Mouse (Mus musculus): ENCODE measurements around the gene Nkrf.

DNA sequence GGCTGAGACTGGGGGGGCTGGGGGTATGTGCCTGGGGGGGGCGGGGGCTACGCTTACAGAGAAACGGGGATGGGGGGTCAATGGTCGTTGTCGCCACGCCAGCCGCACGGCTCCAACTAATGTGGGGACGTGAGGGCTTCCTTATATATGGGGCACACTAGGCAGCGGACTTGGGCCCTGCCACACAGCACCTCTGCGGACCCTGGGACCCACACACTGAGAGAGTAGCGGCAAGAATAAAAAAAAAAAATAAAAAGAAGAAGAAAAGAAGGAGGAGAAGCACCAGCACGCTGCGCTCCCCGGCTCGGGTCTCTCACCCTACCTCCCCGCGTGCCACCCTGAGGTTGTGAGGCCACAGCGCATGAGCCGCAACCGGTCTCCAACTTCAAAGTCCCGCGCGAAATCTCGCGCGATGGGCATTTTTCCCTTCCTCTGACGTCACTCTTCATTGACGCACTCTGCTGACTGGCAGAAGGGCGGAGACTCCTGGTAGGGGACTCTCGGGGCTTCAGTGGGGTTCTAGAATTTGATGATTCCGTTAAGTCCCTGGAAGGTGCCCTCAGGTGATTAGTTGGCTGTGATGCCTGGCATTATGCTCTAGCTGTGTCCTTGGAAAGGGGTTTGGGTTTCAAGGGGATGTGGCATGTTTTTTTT is 543 bp upstream of the Nkrf start:
- TF ChIP-seq CTCF (conservative IDR thresholded peaks at IDR 0.05; ENCODE audit: insufficient read depth, insufficient read length, low read depth, low read length), result no peak
- TF ChIP-seq POLR2A (IDR thresholded peaks at IDR 0.05; ENCODE audit: low read depth, low read length), result peak; percentile 7
